Mouse (Mus musculus) liver, embryonic 14.5 days (tissue): ENCODE data around the gene Qpctl.

Source experiments
- CTCF ChIP-seq: IDR thresholded peaks from 2 replicates; pipeline ENCODE4 v1.5.1; 2016; ENCODE audit warnings: antibody characterized with exemption, low read depth, control low read depth
- EP300 ChIP-seq: IDR thresholded peaks from 2 replicates; pipeline ENCODE4 v1.6.1; 2016; ENCODE audit warnings: antibody characterized with exemption, low read depth

GRCm38 (mm10) chr7:19166990-19167389 is 17.9 kb upstream of the Qpctl start:
- TF ChIP-seq CTCF (peak; percentile 63), EP300 (no peak)
